Mouse (Mus musculus): ENCODE data around the gene Chchd10.

GRCm38 (mm10) chr10:75948079-75948478 lies 15.1 kb downstream of the Chchd10 start:
- peak; percentile 45; the same call in 1 of the 2 replicates for TF ChIP-seq POLR2A (IDR thresholded peaks at IDR 0.05; ENCODE audit: low read depth, low read length)
- TF ChIP-seq CTCF (conservative IDR thresholded peaks at IDR 0.05 in 1 of 2, IDR thresholded peaks at IDR 0.05 in 1 of 2; ENCODE audit: low read depth in 2 of 2, low read length in 2 of 2) = no peak
- no peak for TF ChIP-seq ZMIZ1 (IDR thresholded peaks at IDR 0.05; ENCODE audit: low read depth, low read length)
- no peak for TF ChIP-seq USF1 (IDR thresholded peaks at IDR 0.05; ENCODE audit: low read depth, low read length)
- TF ChIP-seq PAX5 (IDR thresholded peaks at IDR 0.05; ENCODE audit: low read length) = no peak
- TF ChIP-seq ETS1 (conservative IDR thresholded peaks at IDR 0.05; ENCODE audit: low read depth, low read length) = peak; percentile 34; the same call in 1 of the 2 replicates
- no peak for TF ChIP-seq CHD2 (IDR thresholded peaks at IDR 0.05; ENCODE audit: low read length)
- no peak for TF ChIP-seq ZC3H11A (IDR thresholded peaks at IDR 0.05; ENCODE audit: low read depth, low read length)

Data from CH12.LX (cell line).